8 mouse cellular contexts compared by ENCODE assay signal in genomic region chr12:107927961-107928431, GRCm38 (mm10).
DNase-seq lines count a peak whose midpoint lies in the region; ATAC-seq and TF ChIP-seq lines count a peak whose summit lies in the region.

No protein-coding gene starts in this region.

- no peak for TF ChIP-seq CTCF in spleen, adult 2 months (IDR thresholded peaks at IDR 0.05; ENCODE audit: extremely low read depth, insufficient read depth, insufficient read length, insufficient replicate concordance)

- peaks cover 9% of the 10 kb centered on the region for H3K4me1 ChIP-seq in spleen, adult 2 months (ENCODE audit: control insufficient read depth, insufficient read depth, insufficient read length)
- peaks cover 73% of the 10 kb centered on the region for H3K4me1 ChIP-seq in limb, embryonic 15.5 days

- peak; percentile 35 for DNase-seq in embryo, embryonic 11 days
- DNase-seq in embryo, embryonic 9.5 days (ENCODE audit: extremely low spot score), result no peak
- DNase-seq in spleen, adult 2 months (ENCODE audit: low read depth in 1 of 2, low spot score in 2 of 2), result peak in 1 of 2 experiments; percentile 34
- DNase-seq in spleen, adult 12 weeks (ENCODE audit: low spot score), result no peak
- peak; percentile 84 to 92 for DNase-seq in thymus, postnatal 36 days
- no peak for DNase-seq in adrenal gland, postnatal 25 days

- no peaks in the 10 kb centered on the region for H3K36me3 ChIP-seq in spleen, adult 2 months (ENCODE audit: control insufficient read depth, insufficient read depth, low read length)
- no peaks in the 10 kb centered on the region for H3K36me3 ChIP-seq in limb, embryonic 15.5 days

- 56% methylated on average over 10 of the region's 10 CpGs for WGBS in spleen, adult 2 months
- WGBS in limb, embryonic 15.5 days, result 22% methylated on average over 10 of the region's 10 CpGs

- no peaks in the 10 kb centered on the region for H3K27me3 ChIP-seq in spleen, adult 2 months (ENCODE audit: control insufficient read depth, insufficient read depth, low read length)
- no peaks in the 10 kb centered on the region for H3K27me3 ChIP-seq in limb, embryonic 15.5 days

- peak; percentile 46; the same call in 1 of the 2 replicates for ATAC-seq in limb, embryonic 15.5 days (ENCODE audit: insufficient number of reproducible peaks, low FRiP score, low TSS enrichment, low read depth)
- no peak for ATAC-seq in megakaryocyte-erythroid progenitor cell, adult 5-6 weeks (replicated peaks; ENCODE audit: low FRiP score, low TSS enrichment, poor library complexity, severe bottlenecking)

- H3K4me3 ChIP-seq in spleen, adult 2 months (ENCODE audit: extremely low read depth, insufficient read depth, insufficient read length), result no peak overlapping the region
- H3K4me3 ChIP-seq in limb, embryonic 15.5 days, result peak overlapping the region; percentile 2

- H3K27ac ChIP-seq in spleen, adult 2 months (ENCODE audit: insufficient read depth, low read length), result peak overlapping the region; percentile 57; the same call in 1 of the 2 replicates
- peak overlapping the region; percentile 19; the same call in 1 of the 2 replicates for H3K27ac ChIP-seq in limb, embryonic 15.5 days

- no peaks in the 10 kb centered on the region for H3K9me3 ChIP-seq in limb, embryonic 15.5 days

- TF ChIP-seq POLR2A in spleen, adult 2 months (IDR thresholded peaks at IDR 0.05; ENCODE audit: low read depth, low read length), result no peak

- H3K9ac ChIP-seq in limb, embryonic 15.5 days, result 0 out of 2 replicates have a peak overlapping the region, but pooled peaks have one; percentile 0

- H3K4me2 ChIP-seq in limb, embryonic 15.5 days, result peak overlapping the region; percentile 30

Comparison
In these comparisons a context has a peak if more than half of its experiments do, and no peak if none do; other contexts are left out.
1. DNase-seq: peak in embryo, embryonic 11 days (single experiment) and thymus, postnatal 36 days (2 of 2); none in embryo, embryonic 9.5 days (single experiment), spleen, adult 12 weeks (single experiment) and adrenal gland, postnatal 25 days (single experiment).